Mouse (Mus musculus): ENCODE data around the gene Rcvrn. TPM values are rescaled to one million over a fixed set of nuclear protein-coding genes. Genes with fewer than 3 reads are reported as not detected.

Gene Rcvrn
- polyA plus RNA-seq, 1 experiment from 2014 or later, result not detected

DNA sequence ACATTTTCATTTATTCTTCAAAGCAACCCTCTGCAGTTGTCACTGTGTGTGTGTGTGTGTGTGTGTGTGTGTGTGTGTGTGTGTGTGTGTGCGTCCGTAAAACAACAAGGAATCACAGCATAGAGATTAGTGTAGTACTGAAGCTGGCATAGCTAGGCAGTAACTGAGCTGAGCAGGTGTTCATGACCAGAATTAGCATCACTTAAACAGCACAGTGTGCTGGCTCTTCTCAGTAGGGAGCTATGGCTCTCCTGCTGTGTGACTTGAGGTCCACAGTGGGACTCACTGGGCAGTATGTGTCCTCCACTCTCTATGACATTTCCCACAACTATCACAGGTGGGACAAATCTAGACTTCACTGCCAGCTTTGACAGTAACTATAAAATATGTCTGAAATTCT lies 35.9 kb downstream of the Rcvrn start:
- Histone ChIP-seq H3K36me3 (ENCODE audit: control insufficient read depth, insufficient read depth, low read length) (no peaks in the 10 kb centered on the region), H3K4me2 (replicated peaks; ENCODE audit: low read depth) (no peak overlapping the region), H3K27ac (replicated peaks) (no peak overlapping the region), H3K4me3 (ENCODE audit: low read depth, low read length) (no peak overlapping the region), H3K9ac (ENCODE audit: low read length) (no peak overlapping the region), H3K27me3 (ENCODE audit: control insufficient read depth, insufficient read depth, low read length) (no peaks in the 10 kb centered on the region), H3K4me1 (replicated peaks; ENCODE audit: control insufficient read depth, insufficient read depth) (no peaks in the 10 kb centered on the region), H3K9me3 (ENCODE audit: control insufficient read depth, low read length) (no peaks in the 10 kb centered on the region)
- DNase-seq (ENCODE audit: low spot score), result no peak
- TF ChIP-seq CTCF (IDR thresholded peaks at IDR 0.05; ENCODE audit: low read depth) (no peak), EP300 (optimal IDR thresholded peaks at IDR 0.05) (no peak)
- 91% methylated on average over 2 of the region's 2 CpGs for WGBS
- no peak for ATAC-seq (ENCODE audit: low FRiP score, low TSS enrichment)

DNA sequence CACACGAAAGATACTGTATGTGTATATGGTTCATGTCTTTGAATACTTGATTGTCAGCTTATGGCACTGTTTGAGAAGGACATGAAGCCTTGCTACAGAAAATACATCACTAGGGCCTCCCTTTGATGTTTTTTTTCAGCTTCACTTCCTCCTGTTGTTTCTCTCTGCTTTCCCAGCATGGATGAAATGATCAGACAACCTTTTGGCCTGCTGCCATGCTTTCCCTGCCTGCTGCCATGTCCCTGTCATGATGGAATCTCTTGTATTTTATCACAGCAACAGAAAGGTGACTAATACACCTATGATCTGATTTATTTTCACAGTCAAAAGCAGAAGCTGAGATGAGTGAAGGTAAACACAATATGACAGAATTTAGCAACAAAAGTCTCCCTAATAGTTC lies 38.6 kb downstream of the Rcvrn start:
- ATAC-seq (ENCODE audit: low FRiP score, low TSS enrichment) (no peak), DNase-seq (ENCODE audit: low spot score) (no peak)
- Histone ChIP-seq H3K4me3 (ENCODE audit: low read depth, low read length) (no peak overlapping the region), H3K4me2 (replicated peaks; ENCODE audit: low read depth) (no peak overlapping the region), H3K9me3 (ENCODE audit: control insufficient read depth, low read length) (no peaks in the 10 kb centered on the region), H3K27me3 (ENCODE audit: control insufficient read depth, insufficient read depth, low read length) (no peaks in the 10 kb centered on the region), H3K27ac (replicated peaks) (no peak overlapping the region), H3K4me1 (replicated peaks; ENCODE audit: control insufficient read depth, insufficient read depth) (no peaks in the 10 kb centered on the region), H3K9ac (ENCODE audit: low read length) (no peak overlapping the region), H3K36me3 (ENCODE audit: control insufficient read depth, insufficient read depth, low read length) (no peaks in the 10 kb centered on the region)
- TF ChIP-seq CTCF (IDR thresholded peaks at IDR 0.05; ENCODE audit: low read depth) (no peak), EP300 (optimal IDR thresholded peaks at IDR 0.05) (no peak)
- WGBS, result 93% methylated on average over 1 of the region's 1 CpGs

DNA sequence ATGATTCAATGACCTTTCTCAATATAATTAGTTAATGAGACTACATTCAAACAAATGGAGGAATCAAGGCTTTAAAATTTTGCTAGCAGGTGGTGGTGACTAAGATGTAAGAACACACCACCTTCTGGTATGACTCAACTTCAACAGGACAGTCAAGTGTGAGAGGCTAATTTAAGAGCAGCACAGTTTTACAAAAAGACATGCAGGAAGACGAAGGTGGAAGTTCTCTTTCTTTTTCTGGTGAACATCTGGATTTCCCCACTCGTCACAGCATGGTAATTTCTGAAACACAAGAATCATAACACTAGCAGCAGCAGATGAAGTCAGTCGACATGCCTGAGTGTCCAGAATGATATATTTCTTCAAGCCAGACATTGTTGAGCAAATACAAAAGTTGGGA lies 39.5 kb downstream of the Rcvrn start:
- no peak overlapping the region for H3K9ac ChIP-seq (ENCODE audit: low read length)
- H3K4me1 ChIP-seq (replicated peaks; ENCODE audit: control insufficient read depth, insufficient read depth), result no peaks in the 10 kb centered on the region
- no peaks in the 10 kb centered on the region for H3K27me3 ChIP-seq (ENCODE audit: control insufficient read depth, insufficient read depth, low read length)
- ATAC-seq (ENCODE audit: low FRiP score, low TSS enrichment) (no peak), DNase-seq (ENCODE audit: low spot score) (no peak)
- H3K27ac ChIP-seq (replicated peaks), result no peak overlapping the region
- no peak for TF ChIP-seq EP300 (optimal IDR thresholded peaks at IDR 0.05)
- no peak for TF ChIP-seq CTCF (IDR thresholded peaks at IDR 0.05; ENCODE audit: low read depth)
- 48% methylated on average over 3 of the region's 3 CpGs for WGBS
- H3K4me3 ChIP-seq (ENCODE audit: low read depth, low read length), result no peak overlapping the region
- no peaks in the 10 kb centered on the region for H3K36me3 ChIP-seq (ENCODE audit: control insufficient read depth, insufficient read depth, low read length)
- no peaks in the 10 kb centered on the region for H3K9me3 ChIP-seq (ENCODE audit: control insufficient read depth, low read length)
- no peak overlapping the region for H3K4me2 ChIP-seq (replicated peaks; ENCODE audit: low read depth)

DNA sequence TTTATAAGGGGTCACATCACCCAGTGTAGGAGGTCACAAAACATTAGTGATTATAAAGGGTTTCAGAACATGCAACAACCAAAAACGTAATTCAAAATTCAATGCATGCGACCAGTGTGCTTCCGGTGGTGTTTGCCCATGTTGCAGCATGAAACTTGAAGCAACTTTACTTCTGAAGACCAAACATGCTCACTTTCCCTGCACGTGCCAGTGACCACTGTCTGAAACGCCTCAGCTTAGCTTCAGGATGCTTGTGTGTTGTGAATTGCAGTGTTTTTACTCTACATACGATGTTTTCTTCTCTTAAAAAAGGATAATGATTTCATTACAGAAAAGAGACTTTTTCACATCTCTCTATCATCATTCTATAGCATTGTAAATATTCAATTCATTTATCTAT lies 43.2 kb downstream of the Rcvrn start:
- no peak overlapping the region for H3K4me3 ChIP-seq (ENCODE audit: low read depth, low read length)
- no peak overlapping the region for H3K9ac ChIP-seq (ENCODE audit: low read length)
- ATAC-seq (ENCODE audit: low FRiP score, low TSS enrichment), result no peak
- no peak overlapping the region for H3K4me2 ChIP-seq (replicated peaks; ENCODE audit: low read depth)
- 79% methylated on average over 6 of the region's 6 CpGs for WGBS
- no peak overlapping the region for H3K27ac ChIP-seq (replicated peaks)
- no peaks in the 10 kb centered on the region for H3K36me3 ChIP-seq (ENCODE audit: control insufficient read depth, insufficient read depth, low read length)
- DNase-seq (ENCODE audit: low spot score), result no peak
- no peaks in the 10 kb centered on the region for H3K9me3 ChIP-seq (ENCODE audit: control insufficient read depth, low read length)
- no peak for TF ChIP-seq CTCF (IDR thresholded peaks at IDR 0.05; ENCODE audit: low read depth)
- TF ChIP-seq EP300 (optimal IDR thresholded peaks at IDR 0.05), result no peak
- no peaks in the 10 kb centered on the region for H3K27me3 ChIP-seq (ENCODE audit: control insufficient read depth, insufficient read depth, low read length)
- no peaks in the 10 kb centered on the region for H3K4me1 ChIP-seq (replicated peaks; ENCODE audit: control insufficient read depth, insufficient read depth)

DNA sequence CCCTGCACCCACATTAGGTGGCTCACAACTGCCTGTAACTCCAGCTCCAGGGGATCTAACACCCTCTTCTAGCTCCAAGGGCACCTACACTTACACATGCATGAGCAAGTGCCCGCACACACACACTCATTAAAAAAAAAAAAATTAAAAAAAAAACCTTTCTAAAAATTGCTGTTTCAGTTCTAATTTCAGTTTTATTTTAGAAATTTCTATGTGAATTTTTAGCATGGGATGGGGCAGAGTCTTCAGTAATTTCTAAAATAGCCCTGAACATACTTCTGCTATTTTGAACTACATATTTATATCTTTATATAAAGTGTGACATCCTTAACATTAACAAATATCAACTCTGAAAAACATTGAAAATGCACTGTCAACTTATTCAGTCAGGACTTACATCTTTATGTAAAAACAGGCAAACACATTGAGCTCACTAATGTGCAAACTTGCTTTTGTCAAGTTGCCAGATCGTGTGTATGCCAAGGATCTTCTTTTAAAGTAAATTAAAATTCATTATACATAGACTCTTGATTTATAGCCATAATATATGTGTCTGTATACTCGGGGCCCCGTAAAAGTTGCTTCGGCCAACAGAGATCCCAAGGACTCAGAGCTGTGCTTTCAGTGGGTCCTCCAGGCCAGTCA lies 43.8 kb downstream of the Rcvrn start:
- no peak overlapping the region for H3K4me3 ChIP-seq (ENCODE audit: low read depth, low read length)
- H3K9me3 ChIP-seq (ENCODE audit: control insufficient read depth, low read length), result no peaks in the 10 kb centered on the region
- no peak for TF ChIP-seq CTCF (IDR thresholded peaks at IDR 0.05; ENCODE audit: low read depth)
- ATAC-seq (ENCODE audit: low FRiP score, low TSS enrichment), result no peak
- H3K4me2 ChIP-seq (replicated peaks; ENCODE audit: low read depth), result no peak overlapping the region
- DNase-seq (ENCODE audit: low spot score), result no peak
- no peaks in the 10 kb centered on the region for H3K4me1 ChIP-seq (replicated peaks; ENCODE audit: control insufficient read depth, insufficient read depth)
- no peaks in the 10 kb centered on the region for H3K36me3 ChIP-seq (ENCODE audit: control insufficient read depth, insufficient read depth, low read length)
- no peak overlapping the region for H3K27ac ChIP-seq (replicated peaks)
- H3K9ac ChIP-seq (ENCODE audit: low read length), result no peak overlapping the region
- WGBS, result 60% methylated on average over 5 of the region's 5 CpGs
- H3K27me3 ChIP-seq (ENCODE audit: control insufficient read depth, insufficient read depth, low read length), result no peaks in the 10 kb centered on the region

DNA sequence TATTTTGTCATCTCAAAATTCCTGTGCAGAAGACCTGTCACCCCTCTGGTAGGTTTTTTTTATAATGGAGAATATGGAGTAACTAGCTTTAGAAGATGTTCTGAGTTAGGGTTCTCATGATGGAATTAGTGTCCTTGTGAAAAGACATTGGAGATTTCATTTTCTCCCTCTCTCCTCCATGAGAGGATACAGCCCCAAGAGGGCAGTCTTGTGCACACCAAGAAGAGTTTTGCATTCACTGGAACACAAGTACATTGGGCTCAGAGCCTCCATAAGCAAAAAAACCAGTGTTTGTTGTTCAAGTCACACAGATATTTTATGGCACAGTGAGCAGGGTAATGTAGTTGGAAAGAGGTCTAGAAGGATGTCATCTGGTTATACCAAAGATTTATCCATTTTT lies 46.4 kb downstream of the Rcvrn start:
- Histone ChIP-seq H3K4me1 (replicated peaks; ENCODE audit: control insufficient read depth, insufficient read depth) (no peaks in the 10 kb centered on the region), H3K27me3 (ENCODE audit: control insufficient read depth, insufficient read depth, low read length) (no peaks in the 10 kb centered on the region), H3K9ac (ENCODE audit: low read length) (no peak overlapping the region), H3K27ac (replicated peaks) (no peak overlapping the region), H3K4me3 (ENCODE audit: low read depth, low read length) (no peak overlapping the region), H3K9me3 (ENCODE audit: control insufficient read depth, low read length) (no peaks in the 10 kb centered on the region), H3K36me3 (ENCODE audit: control insufficient read depth, insufficient read depth, low read length) (no peaks in the 10 kb centered on the region), H3K4me2 (replicated peaks; ENCODE audit: low read depth) (no peak overlapping the region)
- TF ChIP-seq CTCF (IDR thresholded peaks at IDR 0.05; ENCODE audit: low read depth) (peak; percentile 51), EP300 (optimal IDR thresholded peaks at IDR 0.05) (no peak)
- no peak for ATAC-seq (ENCODE audit: low FRiP score, low TSS enrichment)
- DNase-seq (ENCODE audit: low spot score), result no peak

Other genes starting within 250 kb of the Rcvrn start
- 18.3 and 19.1 TPM in 2 replicates for gene Gas7, start 239.9 kb upstream of the Rcvrn start, polyA plus RNA-seq (2015; fragmentation: Nextera tagmentation; extraction: Ambion mirVana)
- 0.50 and 0.56 TPM in 2 replicates for gene Glp2r, start 75.8 kb downstream of the Rcvrn start, polyA plus RNA-seq (2015; fragmentation: Nextera tagmentation; extraction: Ambion mirVana)
- gene Gsg1l2, start 79.3 kb downstream of the Rcvrn start, polyA plus RNA-seq (2015; fragmentation: Nextera tagmentation; extraction: Ambion mirVana), result not detected in 2 replicates
- 0.28 TPM in 1 of 2 replicates, not detected in the other for gene Dhrs7c, start 102.9 kb downstream of the Rcvrn start, polyA plus RNA-seq (2015; fragmentation: Nextera tagmentation; extraction: Ambion mirVana)
- 2.0 and 2.9 TPM in 2 replicates for gene Usp43, start 226.8 kb downstream of the Rcvrn start, polyA plus RNA-seq (2015; fragmentation: Nextera tagmentation; extraction: Ambion mirVana)